ENCODE assay signal across 8 mouse cellular contexts in the genomic region with DNA sequence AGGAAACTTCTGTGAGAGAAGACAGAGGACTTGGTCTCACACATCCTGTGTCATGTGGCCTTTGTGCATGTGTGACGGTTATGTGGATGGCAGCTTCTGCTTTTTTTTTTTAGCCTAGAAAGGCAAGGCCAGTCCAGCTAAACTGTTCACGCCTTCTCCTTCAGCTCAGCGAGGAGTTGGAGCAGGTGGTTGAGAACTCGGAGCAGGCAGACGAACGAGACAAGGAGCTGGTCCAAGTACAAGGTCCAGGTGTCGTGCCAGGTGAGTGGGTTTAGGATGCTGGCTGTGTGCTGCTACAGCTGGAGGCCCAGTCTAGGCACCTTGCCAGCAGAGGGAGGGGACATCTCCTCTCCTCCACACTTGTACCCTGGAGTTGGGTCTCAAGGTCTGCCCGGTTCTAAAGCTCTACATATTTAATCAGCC. TPM values are rescaled to one million over a fixed set of nuclear protein-coding genes. Genes with fewer than 3 reads are reported as not detected.
A peak's percentile ranks its signal among the peaks of the same experiment; 100 is the strongest.
DNase-seq lines count a peak whose midpoint lies in the region; ATAC-seq and TF ChIP-seq lines count a peak whose summit lies in the region.

No protein-coding gene starts in this region.

- peak overlapping the region; percentile 26; the same call in 1 of the 2 replicates for H3K4me3 ChIP-seq in layer of hippocampus, adult 2 months
- no peak overlapping the region for H3K4me3 ChIP-seq in midbrain, embryonic 15.5 days

- H3K27ac ChIP-seq in layer of hippocampus, adult 2 months: peak overlapping the region; percentile 32; the same call in 1 of the 2 replicates
- H3K27ac ChIP-seq in midbrain, embryonic 15.5 days: no peak overlapping the region

- H3K9me3 ChIP-seq in midbrain, embryonic 15.5 days: no peaks in the 10 kb centered on the region

- H3K9ac ChIP-seq in midbrain, embryonic 15.5 days: 0 out of 2 replicates have a peak overlapping the region, but pooled peaks have one; percentile 3

- no peak for DNase-seq in layer of hippocampus, adult 2 months (ENCODE audit: low spot score in 2 of 2)
- DNase-seq in layer of hippocampus, postnatal 25 days (ENCODE audit: extremely low spot score in 1 of 2, low spot score in 1 of 2): no peak
- DNase-seq in brain, adult 2 months (ENCODE audit: low read depth, low spot score): peak; percentile 45
- DNase-seq in kidney, adult 18-20 months: peak; percentile 88
- no peak for DNase-seq in gastrocnemius, adult 8-10 months (ENCODE audit: low spot score in 2 of 2)
- no peak for DNase-seq in frontal cortex, postnatal 14 days (ENCODE audit: low spot score in 2 of 2)
- no peak for DNase-seq in layer of hippocampus, postnatal 36 days

- H3K36me3 ChIP-seq in midbrain, embryonic 15.5 days (replicated peaks): 0 out of 2 replicates have a peak, but pooled peaks cover 2% of the 10 kb centered on the region

- peaks cover 26% of the 10 kb centered on the region for H3K4me1 ChIP-seq in midbrain, embryonic 15.5 days

- ATAC-seq in midbrain, embryonic 15.5 days (replicated peaks): no peak

- no peak for TF ChIP-seq CTCF in layer of hippocampus, adult 2 months (conservative IDR thresholded peaks at IDR 0.05)

- peak overlapping the region; percentile 56; the same call in 1 of the 2 replicates for H3K4me2 ChIP-seq in midbrain, embryonic 15.5 days

- WGBS in midbrain, embryonic 15.5 days: 78% methylated on average over 8 of the region's 8 CpGs

- no peaks in the 10 kb centered on the region for H3K27me3 ChIP-seq in midbrain, embryonic 15.5 days (replicated peaks)

RNA-seq across cellular contexts. Expression of a gene that starts 2.3 kb away (rescaled TPM):
- 1 to 10 TPM; 8.0 to 8.7 TPM for total RNA-seq in layer of hippocampus, adult 2 months (2021)
- total RNA-seq in layer of hippocampus, postnatal 25 days (2021): 1 to 10 TPM; 8.7 to 9.6 TPM
- polyA plus RNA-seq in midbrain, embryonic 15.5 days (2015; fragmentation: Nextera tagmentation; extraction: Ambion mirVana): 43.2 and 44.5 TPM in 2 replicates
- total RNA-seq in gastrocnemius, adult 8-10 months (2022): 1 to 10 TPM in 1 of 4 experiments, under 1 TPM in 3; 0.68 to 1.9 (median 0.84) TPM
- 1 to 10 TPM; 9.2 to 9.3 TPM for total RNA-seq in layer of hippocampus, postnatal 36 days (2021)

RNA-seq across cellular contexts. Expression of a gene that starts 10.0 kb away (rescaled TPM):
- total RNA-seq in layer of hippocampus, adult 2 months (2021): 10 to 100 TPM; 61.5 to 70.8 TPM
- total RNA-seq in layer of hippocampus, postnatal 25 days (2021): 10 to 100 TPM; 64.0 to 69.1 TPM
- 111 and 123 TPM in 2 replicates for polyA plus RNA-seq in midbrain, embryonic 15.5 days (2015; fragmentation: Nextera tagmentation; extraction: Ambion mirVana)
- 10 to 100 TPM; 58.2 to 77.0 (median 71.4) TPM for total RNA-seq in gastrocnemius, adult 8-10 months (2022)
- total RNA-seq in layer of hippocampus, postnatal 36 days (2021): 10 to 100 TPM; 60.5 to 66.7 TPM

Comparison
In these comparisons a context has a peak if more than half of its experiments do, and no peak if none do; other contexts are left out.
1. DNase-seq: peak in brain, adult 2 months (single experiment) and kidney, adult 18-20 months (single experiment); none in layer of hippocampus, adult 2 months (0 of 2), layer of hippocampus, postnatal 25 days (0 of 2), gastrocnemius, adult 8-10 months (0 of 2), frontal cortex, postnatal 14 days (0 of 2) and layer of hippocampus, postnatal 36 days (0 of 2).